Mouse (Mus musculus) olfactory bulb, adult 2 months (tissue): ENCODE measurements around the gene Tmem273.

Source experiments
- CTCF ChIP-seq: fragments of 200-500 bp; IDR thresholded peaks from 2 replicates; pipeline ENCODE4 v1.5.1; 2012; ENCODE audit warnings: low read depth, mild to moderate bottlenecking, low read length, moderate library complexity; ENCODE audit not compliant: insufficient read depth
- POLR2A ChIP-seq: fragments of 200-500 bp; IDR thresholded peaks from 2 replicates; pipeline ENCODE4 v1.6.1; 2012; ENCODE audit warnings: mild to moderate bottlenecking, low read depth, low read length, moderate library complexity; ENCODE audit not compliant: insufficient read depth

- TF ChIP-seq CTCF (no peak), POLR2A (no peak)
These were observed 26.7 kb downstream of the Tmem273 start for GRCm38 (mm10) chr14:32812429-32812828.
